Mouse (Mus musculus): ENCODE measurements at regions not wholly inside any gene's neighbourhood (a gene's known extent, or its start where the extent isn't known, plus 50 kb on each side); places are given as distances from the start of the nearest gene placed in this dataset.
"Not testable (repeated sequence)": the region's sequence is repeated elsewhere in the genome, so short reads cannot be mapped to it uniquely, and the experiment has no call there.

DNA sequence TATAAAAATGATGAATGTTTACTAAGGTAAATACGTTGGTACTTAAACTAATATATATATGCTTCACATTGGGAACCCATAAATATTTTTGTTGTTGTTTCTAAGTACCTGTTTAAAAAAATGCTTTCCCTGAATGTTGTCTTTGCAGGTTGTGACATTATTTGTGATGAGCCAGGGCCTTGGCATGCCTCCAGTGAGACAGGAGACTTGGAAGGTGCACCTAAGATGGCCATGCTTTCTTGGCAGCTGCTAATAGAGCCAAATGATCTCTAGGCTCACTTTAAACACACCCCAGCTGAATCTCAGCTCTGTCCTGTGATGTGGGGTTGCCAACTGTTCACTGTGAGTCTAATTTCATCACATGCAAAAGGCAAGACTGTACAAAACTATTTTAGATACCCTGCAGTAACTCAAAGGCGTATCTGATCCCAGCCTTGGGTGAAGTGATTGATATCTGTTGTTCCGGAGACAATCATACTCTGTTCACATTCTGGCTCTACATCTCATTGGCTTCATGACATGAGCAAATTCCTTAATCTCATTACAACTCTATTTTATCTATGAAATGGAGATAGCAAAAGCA, 197.8 kb upstream of the P2ry1 start:
- DNase-seq, result no peak

DNA sequence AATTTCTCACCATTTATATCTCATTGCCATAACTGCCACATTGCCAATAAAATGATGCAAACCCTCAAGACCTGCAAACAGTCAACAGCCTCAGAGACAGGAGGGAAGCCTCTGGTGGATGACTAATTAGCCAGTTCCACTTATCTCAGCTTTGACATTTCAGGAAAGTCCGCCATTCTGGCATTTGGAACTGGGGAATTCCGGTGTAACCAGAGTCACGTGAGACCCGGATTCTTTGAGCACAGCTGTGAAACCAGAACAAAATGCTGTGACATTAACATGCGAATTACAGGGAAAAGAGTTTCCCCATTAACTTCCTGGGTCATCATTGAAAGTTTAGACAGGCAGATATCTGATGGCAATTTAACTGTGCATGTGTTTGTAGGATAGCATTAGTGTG, 190.7 kb upstream of the P2ry1 start:
- DNase-seq, result no peak

DNA sequence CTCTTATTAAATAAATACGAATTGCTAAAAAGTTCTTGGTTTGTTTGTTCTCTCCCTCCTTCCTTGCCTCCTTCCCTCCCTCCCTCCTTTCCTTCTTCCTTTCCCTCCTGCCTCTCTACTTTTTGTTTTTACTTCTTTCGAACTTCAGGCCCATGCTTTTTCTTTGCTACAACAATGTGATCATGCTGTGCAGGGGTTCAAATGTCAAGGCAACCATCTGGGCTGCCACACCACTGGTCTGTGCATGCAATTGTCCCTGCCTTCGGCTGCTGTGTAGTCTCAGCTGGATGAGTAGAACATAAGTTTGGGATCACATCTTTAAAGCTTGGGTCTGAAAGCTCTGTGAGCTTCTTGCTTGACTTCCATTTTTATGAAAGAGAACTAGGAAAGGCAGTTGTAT, 189.1 kb upstream of the P2ry1 start:
- no peak for DNase-seq

DNA sequence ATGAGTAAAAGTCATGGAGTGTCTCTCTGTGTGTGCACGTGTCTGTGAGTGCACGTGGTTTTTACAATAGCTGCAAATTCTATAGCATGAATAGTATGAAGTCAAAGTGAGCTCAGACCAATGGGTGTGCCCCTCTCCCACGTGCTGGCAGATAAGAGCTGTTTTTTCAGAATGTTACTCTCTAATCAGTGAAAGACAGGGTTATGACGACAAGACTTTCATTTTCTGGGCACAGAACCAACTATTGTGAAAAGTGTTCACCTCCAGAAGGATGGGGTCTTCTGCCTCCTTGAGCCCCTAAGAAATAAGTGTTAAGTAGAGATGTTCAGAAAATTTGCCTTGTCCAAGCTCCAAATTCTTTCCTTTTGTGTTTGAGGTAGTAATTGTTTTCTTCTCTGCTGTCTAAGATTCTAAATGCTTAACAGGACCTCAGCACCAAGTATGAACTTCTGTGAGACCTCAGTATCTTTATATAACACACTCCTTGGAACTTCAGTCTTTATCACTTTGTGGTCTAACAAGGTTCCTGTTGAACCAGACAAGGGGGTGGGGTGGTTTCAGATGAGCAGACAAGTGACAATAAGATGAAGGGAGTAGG, 182.8 kb upstream of the P2ry1 start:
- DNase-seq, result no peak

DNA sequence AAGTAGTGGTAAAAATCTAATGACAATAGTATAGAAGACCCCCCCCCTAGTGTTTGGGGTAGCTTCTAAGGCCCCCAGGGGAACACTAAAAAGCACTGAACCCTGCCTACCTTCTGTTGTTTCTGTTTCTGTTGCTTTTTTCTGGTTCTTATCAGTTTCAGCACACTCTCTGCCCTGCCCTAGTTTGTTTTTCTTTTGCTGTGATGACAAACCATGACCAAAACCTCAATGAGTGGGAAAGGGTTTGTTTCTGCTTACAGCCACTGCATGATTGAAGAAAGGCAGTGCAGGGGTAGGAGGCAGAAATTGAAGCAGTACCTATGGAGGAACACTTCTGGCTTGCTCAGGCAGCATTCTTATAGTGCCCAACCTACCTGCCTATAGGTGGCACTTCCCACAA, 181.1 kb upstream of the P2ry1 start:
- DNase-seq, result no peak

DNA sequence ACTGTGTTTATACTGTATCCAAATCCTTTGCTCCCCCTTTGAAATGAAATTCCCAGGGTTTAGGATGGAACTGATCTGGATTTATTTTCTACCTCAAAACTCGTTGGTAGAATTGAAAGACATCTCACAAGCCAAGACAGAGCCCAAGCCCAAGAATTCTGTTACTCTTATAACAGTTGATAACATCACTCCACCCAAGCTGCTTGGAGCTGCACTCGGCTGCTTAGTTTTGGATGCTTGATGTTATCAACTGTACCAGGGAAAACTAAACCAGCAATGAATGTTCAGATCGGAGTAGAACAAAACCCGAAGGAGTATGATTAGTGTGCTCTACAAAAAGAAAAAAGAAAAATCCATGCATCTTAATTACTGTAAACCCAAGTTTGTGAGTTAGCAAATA, 175.8 kb upstream of the P2ry1 start:
- DNase-seq, result no peak

DNA sequence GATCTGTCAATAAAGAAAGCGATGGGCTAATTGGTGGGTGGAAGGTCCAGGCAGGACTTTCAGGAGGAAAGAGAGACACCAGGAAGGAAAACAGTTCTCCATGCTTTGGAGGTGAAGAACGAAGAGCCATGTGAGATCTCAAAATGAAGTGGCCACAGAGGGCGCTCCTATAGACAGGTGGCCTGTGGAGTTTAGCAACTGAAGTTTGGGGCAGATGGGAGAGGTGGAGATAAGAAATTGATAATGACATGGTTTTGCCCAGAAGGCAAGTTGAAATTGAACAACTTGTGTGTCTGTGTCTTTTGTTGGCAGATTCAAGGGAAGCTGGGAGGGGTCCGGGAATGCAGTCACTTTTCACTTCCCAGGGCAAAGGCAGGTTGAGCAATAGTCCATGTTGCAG, 170.2 kb upstream of the P2ry1 start:
- no peak for DNase-seq

DNA sequence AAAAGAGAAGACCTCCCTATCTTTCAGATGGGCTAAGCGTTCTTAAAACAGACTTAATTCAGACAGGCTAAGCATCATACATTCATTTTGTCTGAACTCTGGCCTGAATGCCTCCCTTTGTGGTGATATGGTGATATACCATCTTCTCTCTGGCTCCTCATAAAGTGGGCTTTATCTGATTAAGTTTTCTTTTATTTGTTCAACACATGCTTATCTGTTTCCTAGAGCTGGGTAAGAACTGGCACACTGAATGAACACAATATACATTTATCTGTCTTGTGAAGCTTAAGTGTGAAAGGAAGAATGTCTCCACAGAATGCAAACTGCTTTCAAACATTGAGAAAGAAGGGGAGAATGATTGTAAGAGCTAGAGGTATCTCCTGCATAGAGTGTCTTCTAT, 160.7 kb upstream of the P2ry1 start:
- no peak for DNase-seq

DNA sequence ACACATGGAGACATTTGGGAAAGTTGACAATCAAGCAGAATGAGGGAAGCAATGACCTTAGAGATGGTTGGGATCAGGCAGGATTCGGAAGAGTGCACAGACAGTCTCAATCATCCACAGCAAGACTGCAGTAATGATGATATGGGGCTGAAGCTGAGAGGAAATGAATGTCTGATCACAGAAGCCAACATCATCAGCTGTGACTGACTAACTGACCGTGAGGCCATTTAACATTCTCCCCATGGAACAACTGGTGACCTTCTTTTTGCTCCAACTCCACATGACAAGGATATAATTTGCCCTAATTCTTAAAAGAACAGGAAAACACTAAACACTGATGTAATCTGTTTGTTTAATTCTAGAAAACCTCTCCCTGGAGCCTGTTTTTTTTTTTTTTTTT, 157.3 kb upstream of the P2ry1 start:
- no peak for DNase-seq

DNA sequence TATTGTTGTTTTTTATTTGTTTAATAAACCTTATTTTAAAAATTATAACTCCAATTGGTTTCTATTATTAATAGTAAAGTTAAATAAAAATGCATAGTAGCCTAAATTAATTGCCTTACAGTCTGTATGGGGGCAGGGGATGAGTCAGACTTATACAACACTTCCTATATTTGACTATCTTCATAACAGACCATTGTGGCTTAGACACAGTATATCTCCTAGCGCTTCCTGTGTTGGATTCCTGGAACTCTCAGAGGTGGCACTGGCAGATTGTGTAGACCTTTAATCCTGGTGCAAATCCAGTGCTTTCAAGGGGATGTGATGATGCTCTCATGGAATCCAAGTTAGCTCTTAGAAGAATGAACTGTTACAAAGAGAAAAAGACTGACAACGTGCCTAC, 154.2 kb upstream of the P2ry1 start:
- no peak for DNase-seq

DNA sequence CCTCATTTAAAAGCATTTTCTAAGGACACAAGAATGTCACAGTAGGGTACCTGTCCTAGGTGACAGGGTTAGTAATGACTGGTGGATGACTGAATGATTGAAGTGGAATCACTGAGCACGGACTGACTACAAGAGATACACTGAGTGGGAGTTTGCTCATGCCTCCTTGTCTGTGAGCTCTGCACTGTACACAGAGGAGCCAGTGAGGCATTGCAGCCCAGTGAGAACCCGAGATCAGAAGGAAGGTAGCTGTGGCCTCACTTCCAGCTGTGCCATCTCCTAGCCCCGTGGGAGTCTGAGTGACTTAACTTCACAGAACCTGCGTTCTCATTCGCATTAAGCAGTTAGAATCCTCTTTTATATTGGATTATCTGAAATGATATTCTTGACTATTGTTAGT, 148.8 kb upstream of the P2ry1 start:
- DNase-seq, result no peak

DNA sequence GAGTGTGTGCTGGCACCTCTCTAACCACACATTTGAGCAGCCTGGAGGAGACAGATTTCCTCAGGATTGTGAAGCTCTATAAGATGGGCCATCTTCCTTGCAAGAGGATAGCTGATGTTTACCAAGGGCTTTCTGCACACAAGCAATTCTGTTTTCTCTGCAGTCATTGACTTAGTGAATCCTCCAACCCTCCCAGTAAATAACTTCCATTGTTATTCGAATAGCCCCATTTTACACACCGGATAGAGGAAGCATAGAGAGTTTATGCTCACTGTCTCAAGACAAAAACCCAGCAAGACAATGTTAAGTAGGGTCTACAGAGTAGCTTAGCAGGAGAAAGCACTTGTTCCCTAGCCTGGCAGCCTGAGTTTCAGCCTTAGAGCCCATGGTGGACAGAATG, 146.9 kb upstream of the P2ry1 start:
- no peak for DNase-seq

DNA sequence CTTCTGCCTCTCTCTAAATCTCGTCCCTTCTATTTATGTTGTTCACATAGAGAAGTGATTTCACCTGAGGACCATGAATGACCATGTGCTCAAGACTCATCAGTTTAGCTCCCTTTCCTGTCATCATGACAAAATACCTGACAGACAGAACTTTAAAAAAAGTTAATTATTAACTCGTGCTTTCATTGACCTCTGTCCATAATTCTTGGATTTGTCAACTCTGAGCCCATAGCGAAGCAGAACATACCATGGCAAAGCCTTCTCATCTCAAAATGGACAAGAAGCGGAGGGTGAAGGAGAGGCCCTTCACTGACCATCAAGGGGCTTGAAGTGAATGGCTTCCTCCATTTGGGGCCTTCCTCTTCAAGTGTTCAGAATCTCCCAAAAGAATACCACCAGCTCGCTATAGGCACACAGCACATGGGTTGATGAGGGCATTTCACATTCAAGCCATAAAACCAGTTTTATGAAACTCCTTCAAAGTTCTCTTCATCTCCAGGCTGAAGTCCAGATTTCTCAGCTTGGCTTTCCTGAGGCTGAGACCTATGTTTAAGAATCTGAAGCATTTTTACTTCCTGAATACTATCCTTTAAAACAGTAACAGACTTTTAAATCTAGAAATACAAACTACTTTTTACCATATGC, 144.0 kb upstream of the P2ry1 start:
- DNase-seq, result no peak

DNA sequence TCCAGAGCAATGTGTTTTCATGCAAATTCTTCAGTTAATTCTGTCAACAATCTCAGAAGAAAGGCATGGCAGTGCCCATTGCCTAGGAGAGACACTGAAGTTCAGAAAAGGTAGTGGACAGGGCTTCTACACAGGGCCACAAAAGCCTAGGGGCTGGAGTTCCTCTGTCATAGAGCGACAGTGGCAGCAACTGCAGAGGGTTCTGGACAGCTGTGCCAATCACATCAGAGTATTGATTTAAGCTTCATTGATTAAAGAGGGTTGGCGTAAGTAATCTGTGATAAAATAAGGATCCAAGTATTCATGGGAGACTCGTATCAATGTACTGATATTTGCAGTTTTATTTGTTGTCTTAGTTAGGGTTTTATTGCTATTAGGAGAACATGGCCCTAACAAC, 143.5 kb upstream of the P2ry1 start:
- no peak for DNase-seq

DNA sequence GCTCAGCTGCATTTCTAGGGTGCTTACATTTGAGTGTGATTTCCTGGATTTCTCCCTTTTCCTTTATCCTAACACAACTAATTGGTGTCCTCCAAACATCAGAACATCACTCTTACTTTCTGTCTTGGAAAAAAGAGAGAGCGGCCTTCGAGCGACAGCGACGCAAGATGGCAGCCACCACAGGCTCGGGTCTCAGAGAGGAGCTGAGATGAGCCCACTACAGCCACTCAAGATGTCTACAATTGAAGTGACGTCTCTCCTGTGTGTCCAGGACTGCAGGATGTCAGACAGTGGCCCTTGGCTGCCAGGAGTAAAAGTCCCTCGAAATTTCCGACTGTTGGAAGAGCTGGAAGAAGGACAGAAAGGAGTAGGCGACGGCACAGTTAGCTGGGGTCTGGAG, 125.7 kb upstream of the P2ry1 start:
- DNase-seq, result not testable (repeated sequence)

DNA sequence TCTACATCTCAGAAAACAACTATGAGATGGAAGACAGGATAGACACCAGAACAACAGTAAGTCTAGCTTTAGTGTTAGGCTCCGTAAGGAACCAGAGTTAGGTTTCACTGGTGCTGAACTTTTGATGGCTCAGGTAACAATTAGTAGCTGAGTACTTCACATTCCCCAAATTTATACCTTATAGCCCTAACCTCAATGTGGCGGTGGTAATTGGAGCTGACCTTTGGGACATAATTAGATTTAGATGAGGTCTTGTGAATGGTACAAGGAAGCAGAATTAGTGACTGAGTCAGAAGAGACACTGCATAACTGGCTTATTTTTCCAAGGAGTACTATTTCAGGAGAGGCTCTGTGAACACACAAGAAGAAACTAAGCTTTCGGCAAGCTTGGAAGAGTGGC, 123.7 kb upstream of the P2ry1 start:
- DNase-seq, result no peak

DNA sequence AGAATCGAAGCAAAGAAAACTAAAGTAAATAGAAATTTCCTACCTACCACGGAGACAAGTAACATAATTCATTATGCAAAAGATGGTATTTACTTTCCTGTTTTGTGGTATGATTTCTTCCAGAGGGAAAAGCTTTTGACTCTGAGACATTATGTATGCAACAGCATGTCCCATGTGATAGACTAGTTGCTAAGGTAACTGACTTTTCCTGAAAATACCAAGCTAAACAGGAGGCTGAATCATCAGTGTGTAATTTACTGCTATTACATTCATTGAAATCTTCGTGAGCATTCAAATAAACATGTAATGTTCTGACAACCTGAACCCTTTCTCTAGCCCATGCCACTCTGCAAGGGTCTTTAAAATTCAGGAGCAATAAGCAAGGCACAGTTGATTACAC, 118.6 kb upstream of the P2ry1 start:
- DNase-seq, result no peak

DNA sequence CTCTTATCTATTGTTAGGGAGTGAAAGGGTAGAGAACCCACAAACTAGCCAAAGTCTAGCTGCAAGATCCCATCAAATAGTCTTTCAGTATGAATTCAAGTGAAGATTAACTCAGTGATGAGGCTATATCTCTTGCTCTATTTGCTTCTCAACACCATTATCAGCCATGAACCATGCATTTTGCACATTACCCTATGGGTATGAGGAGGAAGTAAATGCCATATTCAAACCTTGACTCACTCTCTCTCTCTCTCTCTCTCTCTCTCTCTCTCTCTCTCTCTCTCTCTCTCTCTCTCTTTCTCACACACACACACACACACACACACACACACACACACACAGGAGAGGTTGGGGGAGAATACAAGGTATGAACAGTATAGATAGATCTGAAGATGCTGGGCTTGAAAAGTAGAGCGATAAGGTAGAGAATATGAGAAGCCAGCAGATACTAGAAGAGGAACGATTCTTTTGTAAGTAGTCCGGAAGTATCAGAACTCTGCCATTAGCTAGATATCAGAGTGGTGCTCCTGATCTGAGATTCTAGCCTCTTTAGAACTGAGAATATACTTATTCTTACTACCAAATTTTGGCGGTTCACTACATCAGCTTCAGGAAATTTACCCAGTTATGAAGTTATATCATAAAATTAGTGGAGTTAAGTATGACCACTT, 113.3 kb upstream of the P2ry1 start:
- no peak for DNase-seq

DNA sequence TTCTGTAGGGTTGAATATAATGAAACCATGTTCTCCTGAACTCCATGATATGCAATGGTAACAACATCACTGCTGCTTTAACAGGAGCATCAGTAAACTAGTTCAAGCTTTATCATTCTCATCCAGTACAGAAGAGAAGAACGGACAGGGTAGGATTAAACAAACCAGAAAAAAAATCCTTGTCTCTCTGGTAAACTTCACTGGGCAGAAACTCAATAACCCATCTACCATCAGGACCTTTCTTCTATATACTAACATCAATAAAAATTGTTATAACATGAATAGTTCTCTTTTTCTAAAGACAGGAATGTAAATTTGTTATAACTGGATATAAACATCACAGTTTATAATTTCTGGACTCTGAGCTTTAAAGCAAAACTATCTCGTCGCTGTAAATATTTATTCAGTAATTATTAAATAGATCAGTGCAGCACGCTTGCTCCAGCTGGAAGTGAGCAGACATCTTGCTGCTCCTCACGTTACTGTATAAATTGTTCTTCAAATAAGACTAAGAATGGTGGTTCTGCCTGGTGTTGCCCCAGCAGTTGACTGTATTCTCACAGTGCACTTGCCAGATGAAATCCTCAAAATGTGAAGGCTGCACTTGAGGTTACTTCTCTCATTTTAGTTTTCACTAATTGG, 104.8 kb upstream of the P2ry1 start:
- DNase-seq, result no peak

DNA sequence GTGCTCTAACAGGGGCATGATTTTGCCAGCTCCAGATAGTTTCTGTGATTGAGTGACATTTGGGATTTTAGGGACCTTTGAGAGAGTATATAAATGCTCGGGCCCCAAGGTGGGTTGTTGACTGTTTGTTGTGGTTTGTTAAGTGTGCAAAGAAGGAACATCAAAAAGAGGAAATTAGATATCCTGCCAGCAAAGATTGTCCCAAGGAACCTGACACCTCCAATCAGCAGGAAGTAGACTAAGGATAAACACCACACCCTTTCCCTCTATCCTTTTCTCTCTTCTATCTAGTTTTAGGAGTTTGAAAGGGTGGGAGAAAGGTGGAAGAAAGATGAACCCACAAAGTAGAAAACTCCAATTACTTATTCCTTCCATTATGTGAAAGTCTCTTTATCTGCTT, 103.9 kb upstream of the P2ry1 start:
- no peak for DNase-seq

DNA sequence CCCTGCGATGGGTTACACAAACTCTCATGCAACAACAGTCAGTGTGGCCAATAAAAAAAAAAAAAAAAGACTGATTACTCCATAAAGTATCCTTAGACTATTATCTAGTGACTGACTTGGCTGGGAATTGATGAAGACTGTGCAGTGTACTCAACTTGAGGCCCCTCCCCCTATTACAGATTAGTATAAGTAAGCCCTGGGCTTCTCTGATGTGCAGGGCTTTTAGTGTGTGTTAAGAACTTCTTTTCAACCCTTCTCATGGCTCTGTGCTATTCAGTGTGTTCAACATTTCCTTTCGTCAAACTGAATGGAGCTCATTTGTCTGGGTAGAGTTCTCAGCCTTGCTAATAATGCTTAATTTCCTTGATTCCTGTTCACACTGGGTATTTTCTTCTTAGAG, 101.0 kb upstream of the P2ry1 start:
- no peak for DNase-seq

DNA sequence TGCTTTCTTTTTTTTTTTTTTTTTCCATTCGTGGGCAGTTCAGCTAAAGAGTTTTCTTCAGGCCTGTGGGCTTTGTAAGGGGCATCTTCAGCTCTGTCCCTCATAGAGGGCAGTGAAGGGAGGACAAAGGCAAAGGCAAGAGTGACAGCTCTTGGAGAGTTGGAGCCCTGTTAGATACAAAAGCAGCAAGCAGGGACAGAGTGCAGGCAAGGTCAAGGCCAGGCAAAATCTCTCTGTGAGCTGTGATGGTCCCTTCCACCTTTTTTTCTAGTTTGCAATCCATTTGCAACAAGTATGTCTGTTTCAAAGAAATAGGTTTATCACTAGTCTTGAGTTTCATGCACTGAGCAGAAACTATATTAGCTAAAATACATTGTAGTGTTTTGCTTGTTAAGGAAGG, 86.2 kb upstream of the P2ry1 start:
- no peak for DNase-seq

DNA sequence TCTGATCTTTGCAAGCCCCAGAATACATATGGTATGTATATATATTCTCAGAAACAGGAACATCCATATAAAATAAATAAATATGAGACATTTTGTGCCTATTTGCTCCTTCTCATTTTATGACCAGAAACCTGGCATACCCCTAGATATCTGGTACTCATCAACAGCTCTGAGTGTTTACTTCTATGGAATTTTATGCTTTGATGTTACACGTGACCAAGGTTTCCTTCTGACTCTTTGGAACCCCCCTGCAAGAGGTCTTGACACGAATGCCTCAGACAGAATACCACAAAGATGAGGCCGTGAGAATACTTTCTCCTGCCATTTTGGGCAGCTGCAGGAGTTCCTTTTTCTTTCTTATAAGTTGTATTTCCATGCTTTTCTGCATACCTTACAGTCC, 85.3 kb upstream of the P2ry1 start:
- DNase-seq, result no peak

DNA sequence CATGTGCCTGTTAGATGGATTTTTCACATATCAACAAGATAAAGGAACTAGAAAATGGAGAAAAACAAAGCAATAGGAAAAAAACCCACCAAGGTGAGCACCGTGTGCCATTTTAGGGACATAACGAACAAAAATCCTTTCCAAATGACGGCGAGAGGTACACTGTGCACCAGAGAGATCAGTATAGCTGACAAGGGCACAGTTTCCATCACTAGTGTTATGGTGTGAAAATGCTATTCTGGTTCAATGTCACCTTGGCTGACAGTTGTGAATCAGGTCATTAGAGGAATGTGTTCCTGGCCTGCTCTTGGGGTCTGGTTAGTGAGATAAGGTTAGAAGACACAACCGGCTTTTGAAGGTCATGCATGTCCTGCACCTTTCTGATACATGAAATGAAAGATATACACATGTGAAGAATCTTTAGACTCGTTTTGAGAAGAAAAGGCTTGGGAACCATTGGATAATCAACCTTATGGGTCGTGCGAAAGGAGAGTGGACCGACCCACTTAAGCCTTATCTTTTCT, 76.5 kb upstream of the P2ry1 start:
- DNase-seq, result no peak
